Mouse (Mus musculus) heart, postnatal 25 days (tissue): ENCODE results near the gene Kbtbd8. TPM values are rescaled to one million over a fixed set of nuclear protein-coding genes. Genes with fewer than 3 reads are reported as not detected.

Experiments used
- DNase-seq: peaks from one replicate; pipeline ENCODE4 v3.0.0; 2022; ENCODE audit warnings: low spot score
- intact Hi-C: fragments of 180-260 bp; cut with DNase I; formaldehyde crosslinking; loops from one replicate; pipeline ENCODE4 v1.15.1; 2025
- total RNA-seq, 2 experiments: library from RNA; stranded (reverse); gene quantifications; 2 replicates each; pipeline ENCODE4 v1.2.3; 2021

Gene Kbtbd8
- total RNA-seq, 2 experiments from 2014 or later = 1.5 to 1.8 TPM

DNA sequence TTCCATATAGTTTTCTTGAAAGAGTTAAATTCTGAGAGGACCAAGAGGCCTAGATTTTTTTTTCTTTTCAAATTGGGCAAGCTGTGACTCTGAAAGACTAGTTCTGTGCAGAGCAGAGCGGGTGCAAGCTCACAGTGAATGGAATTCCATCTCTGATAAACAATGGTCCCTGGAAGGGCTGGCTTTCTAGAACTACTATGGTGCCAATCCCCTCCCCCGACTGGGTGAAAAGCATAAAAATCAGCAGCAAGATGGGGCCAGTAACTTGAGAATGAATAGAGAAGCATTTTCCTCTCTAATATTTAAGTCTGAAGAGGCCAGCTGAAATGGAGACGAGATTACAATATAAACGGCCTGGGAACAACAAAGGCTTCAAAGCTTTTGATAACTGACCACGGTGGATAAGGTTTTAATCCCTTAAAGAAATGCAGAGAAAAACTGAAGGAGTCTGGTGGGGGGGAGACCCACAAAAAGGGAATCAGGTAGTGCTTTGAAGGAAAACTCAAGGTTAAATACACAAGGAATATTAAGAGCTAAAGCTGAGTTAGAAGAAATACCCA is 50.7 kb downstream of the Kbtbd8 start:
- no peak for DNase-seq
- intact Hi-C loops = no loop called here

GRCm38 (mm10) chr6:95169411-95169810 is 52.4 kb downstream of the Kbtbd8 start:
- no peak for DNase-seq
- intact Hi-C loops = no loop called here

GRCm38 (mm10) chr6:95174311-95175143 is 57.5 kb downstream of the Kbtbd8 start:
- intact Hi-C loops = no loop called here
- no peak for DNase-seq

Other genes starting within 250 kb of the Kbtbd8 start
- gene Gm10234, start 204.9 kb downstream of the Kbtbd8 start, total RNA-seq = not detected